Mouse (Mus musculus) neural tube, embryonic 10.5 days (tissue): Measurements from ENCODE around the gene Cnpy1.

ENCODE experiments used
- DNase-seq: peaks from one replicate; pipeline ENCODE4 v3.0.0-alpha.2; 2017; ENCODE audit warnings: low spot score; ENCODE audit errors: extremely low spot score

Cnpy1 gene

DNA sequence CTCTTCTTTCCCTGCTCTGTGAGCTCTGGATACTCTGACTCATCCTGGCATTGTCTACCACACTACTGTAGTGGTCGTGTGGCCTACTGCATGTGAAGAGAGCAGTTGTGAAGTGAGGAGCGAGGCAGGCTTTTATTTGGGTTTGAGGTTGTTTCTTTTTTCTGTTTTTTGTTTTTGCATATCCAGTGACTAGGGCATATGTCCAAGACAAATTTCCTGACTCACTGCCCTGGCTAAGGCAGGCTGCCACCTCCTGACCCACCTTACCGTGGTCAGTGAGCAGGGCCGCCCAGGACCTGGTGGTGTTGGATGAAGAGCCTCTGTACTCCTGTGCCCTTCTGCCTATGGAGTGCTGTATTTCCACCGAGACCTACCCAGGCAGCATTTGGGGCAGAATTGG lies 5.8 kb downstream of the Cnpy1 start:
- DNase-seq: no peak

DNA sequence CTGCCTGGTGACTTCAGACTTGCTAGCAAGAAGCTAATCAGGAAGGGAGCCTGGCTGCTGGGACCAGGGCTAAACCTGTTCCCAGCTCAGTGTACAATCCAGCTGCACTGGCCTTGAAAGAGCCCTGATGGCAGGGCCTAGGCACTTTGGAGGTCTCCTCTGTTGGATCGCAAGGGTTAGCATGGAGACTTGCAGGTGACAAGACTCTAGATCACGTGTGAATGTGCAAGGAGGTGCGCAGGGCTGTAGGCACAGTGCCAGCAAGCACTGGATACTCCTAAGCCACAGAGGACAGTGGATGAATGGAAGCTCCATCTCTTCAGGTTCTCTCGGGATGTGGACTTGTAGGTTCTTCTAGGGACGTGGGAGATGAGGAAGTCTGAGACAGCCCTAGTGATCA lies 6.7 kb downstream of the Cnpy1 start:
- DNase-seq: no peak

GRCm38 (mm10) chr5:28238152-28238551 lies 7.5 kb downstream of the Cnpy1 start:
- peak; percentile 49 for DNase-seq

- no peak for DNase-seq
These were observed 7.9 kb downstream of the Cnpy1 start for GRCm38 (mm10) chr5:28237715-28238114.

DNA sequence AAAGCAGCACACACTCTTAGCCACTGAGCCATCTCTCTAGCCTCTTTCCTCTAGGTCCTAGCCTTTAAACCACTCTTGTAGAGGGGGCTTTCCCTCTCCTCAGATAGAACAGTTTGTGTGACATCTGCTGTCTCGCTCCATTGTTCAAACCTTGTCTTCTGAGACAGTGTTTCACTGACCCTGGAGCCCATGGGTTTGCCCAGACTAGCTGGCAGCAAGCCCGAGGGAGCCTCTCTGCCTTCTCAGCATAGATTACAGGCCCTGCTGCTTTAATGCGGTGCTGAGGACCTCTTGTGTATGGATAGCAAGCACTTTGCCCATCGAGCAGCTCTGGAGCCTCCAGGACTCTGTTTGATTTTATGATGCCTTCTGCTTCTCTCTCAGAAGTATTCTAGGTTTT lies 8.6 kb downstream of the Cnpy1 start:
- no peak for DNase-seq

- no peak for DNase-seq
These were observed 9.5 kb downstream of the Cnpy1 start for GRCm38 (mm10) chr5:28236098-28236497.

- DNase-seq: no peak
These were observed 13.5 kb downstream of the Cnpy1 start for GRCm38 (mm10) chr5:28232101-28232500.

DNA sequence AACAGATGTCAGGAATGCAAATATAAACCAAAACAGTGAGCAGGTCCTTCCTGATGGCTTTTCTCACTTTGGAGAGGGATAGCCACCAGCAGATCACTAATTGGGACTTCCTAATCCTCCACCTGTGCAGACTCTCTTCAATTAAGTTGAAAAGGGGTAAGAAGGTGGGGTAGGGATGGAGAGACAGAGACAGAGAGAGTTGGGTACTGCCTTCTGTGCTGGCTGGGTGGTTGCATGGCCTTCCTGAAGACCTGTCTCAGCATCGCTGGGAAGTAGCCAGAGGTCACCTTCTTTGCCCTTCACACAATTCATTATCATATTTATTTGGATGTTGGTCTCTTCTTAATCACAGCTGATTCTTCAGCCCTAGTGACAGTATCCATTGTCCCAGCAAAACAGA lies 26.0 kb downstream of the Cnpy1 start:
- no peak for DNase-seq

- DNase-seq: no peak
These were observed 32.2 kb downstream of the Cnpy1 start for GRCm38 (mm10) chr5:28213441-28213840.

GRCm38 (mm10) chr5:28211651-28212310 lies 33.8 kb downstream of the Cnpy1 start:
- no peak for DNase-seq

DNA sequence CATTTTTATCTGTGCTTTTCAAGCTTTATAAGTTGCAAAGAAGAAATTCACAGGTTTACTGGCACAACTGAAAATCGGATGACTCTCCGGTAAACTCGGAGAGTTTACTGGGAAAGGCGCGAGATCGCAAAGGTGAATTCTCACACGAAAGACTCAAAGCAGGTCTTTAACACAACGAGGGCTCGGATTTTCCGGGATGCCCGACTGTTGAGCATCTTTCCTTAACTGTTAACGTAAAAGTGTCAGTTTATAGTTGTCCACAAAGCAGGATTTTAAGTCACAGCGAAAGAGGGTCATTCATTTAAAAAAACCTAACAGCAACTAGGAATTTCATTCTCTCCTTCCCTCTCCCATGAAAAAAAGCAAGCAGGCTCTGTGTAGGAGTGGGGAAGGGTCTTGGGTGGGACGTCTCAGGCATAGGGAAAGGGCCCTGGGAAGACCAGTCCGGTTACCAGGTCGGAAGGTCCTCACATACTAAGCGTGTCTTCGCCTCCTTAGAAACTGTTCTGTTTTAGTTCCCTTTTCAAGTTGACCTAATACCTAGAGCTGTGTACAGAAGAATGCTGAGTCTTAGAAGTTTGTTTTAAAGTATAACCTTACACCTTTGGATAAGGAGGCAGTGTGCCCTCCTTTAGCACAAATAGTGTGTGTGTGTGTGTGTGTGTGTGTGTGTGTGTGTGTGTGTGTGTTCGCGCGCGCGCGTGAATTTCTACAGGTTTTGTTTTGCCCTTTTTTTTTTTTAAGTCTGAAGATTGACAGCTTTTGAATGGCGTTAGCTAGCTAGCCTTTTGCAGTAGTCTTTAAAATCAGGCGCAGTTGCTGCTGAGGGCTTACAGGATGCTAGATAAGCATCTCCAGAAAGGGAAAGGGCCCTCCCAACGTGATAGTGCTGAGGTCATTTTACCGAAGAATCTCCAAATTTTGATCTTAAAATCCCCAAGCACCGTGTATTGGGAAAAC lies 34.7 kb downstream of the Cnpy1 start:
- DNase-seq: peak; percentile 40

GRCm38 (mm10) chr5:28209549-28210431 lies 35.8 kb downstream of the Cnpy1 start:
- DNase-seq: peak; percentile 76

GRCm38 (mm10) chr5:28208726-28209520 lies 36.7 kb downstream of the Cnpy1 start:
- DNase-seq: peak; percentile 46

DNA sequence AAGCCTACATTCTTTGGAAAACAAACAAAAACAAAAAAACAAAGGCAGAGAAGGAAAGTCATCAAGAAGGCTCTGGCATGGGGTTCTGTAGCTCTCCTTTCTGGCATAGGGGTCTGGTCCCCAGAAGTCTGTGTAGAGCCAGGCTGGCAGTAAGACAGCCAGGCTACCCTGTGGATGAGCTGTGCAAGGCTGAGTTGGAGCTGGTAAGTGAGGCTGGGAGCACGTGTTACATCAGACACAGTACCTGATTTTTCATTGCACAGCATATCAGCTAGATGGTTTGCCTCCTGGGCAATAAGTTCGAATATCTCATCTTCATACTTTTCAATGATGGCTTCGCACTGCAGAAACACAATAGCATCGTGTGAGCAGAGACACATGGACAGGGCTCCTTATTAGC lies 38.6 kb downstream of the Cnpy1 start:
- no peak for DNase-seq

DNA sequence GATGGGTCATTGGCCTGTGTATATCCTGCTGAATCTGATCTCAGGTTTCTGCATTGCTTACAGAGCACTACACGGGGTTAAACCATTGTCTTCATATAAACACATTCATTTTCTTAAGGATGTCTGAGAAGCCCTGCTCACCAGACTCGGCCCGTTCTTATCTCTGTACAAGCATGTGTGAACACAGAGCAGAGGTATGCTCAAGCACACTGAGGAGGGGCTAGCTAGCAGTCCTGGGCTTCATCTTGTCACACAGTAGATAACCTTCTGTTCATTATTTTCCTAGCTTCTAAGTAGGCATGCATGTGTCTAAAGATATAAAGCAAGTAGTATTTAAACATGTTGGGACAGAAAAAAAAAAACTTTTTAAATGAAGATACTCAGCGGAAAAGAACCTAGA lies 39.2 kb downstream of the Cnpy1 start:
- no peak for DNase-seq

- DNase-seq: no peak
These were observed 40.9 kb downstream of the Cnpy1 start for GRCm38 (mm10) chr5:28204678-28205077.

- DNase-seq: no peak
These were observed 42.5 kb downstream of the Cnpy1 start for GRCm38 (mm10) chr5:28203086-28203485.

GRCm38 (mm10) chr5:28199089-28199873 lies 46.3 kb downstream of the Cnpy1 start:
- no peak for DNase-seq

DNA sequence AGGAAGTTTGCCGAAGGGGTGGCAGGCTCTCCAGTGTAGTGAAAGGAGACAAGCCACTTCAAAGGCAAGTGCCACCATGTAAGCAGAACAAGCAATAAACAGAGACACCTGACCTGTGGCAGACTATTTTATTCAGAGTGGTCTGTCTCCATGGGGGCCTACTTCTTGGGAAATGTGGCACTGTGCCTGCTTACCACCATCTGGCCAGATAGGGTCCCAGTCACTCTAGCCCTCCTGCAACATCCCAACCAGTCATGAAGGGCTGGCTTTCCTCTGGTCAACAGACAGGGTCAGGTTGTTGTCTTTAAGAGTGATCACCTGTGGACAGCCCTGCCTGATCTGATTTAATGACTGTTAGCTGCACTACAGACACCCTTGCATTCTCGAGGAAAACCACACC lies 50.1 kb downstream of the Cnpy1 start:
- no peak for DNase-seq

GRCm38 (mm10) chr5:28192099-28192454 lies 53.5 kb downstream of the Cnpy1 start:
- no peak for DNase-seq
